Mouse (Mus musculus): ENCODE data around the gene Naa25.

- no peak for TF ChIP-seq CTCF (IDR thresholded peaks at IDR 0.05; ENCODE audit: borderline replicate concordance, control insufficient read depth, extremely low read depth, insufficient read depth, low read length, poor library complexity)
- TF ChIP-seq POLR2A (IDR thresholded peaks at IDR 0.05; ENCODE audit: control insufficient read depth, extremely low read depth, insufficient read depth, low read length, poor library complexity), result no peak
Observed at GRCm38 (mm10) chr5:121389691-121390090, 8.0 kb upstream of the Naa25 start.
